Comparison of ENCODE assay signal across 9 mouse cellular contexts in genomic region chr3:49752766-49753165, GRCm38 (mm10). TPM values are rescaled to one million over a fixed set of nuclear protein-coding genes. Genes with fewer than 3 reads are reported as not detected.
DNase-seq lines count a peak whose midpoint lies in the region; ATAC-seq lines count a peak whose summit lies in the region.
"Had no signal": no experiment of that assay in that cellular context is flagged by ENCODE, and none has a peak within 500 bp of the region (broad histone marks: within the 10 kb centered on the region; RNA-seq: fewer than 3 reads in every experiment).

No protein-coding gene starts in this region.

- ATAC-seq in kidney, embryonic 15.5 days (replicated peaks; ENCODE audit: low FRiP score), result no peak
- ATAC-seq in embryonic facial prominence, embryonic 13.5 days (ENCODE audit: insufficient number of reproducible peaks, insufficient read depth, low FRiP score, low TSS enrichment, low read depth), result no peak
- ATAC-seq in hindbrain, embryonic 14.5 days (ENCODE audit: low FRiP score), result no peak
- no peak for ATAC-seq in midbrain, embryonic 15.5 days (replicated peaks)

- peaks cover 64% of the 10 kb centered on the region for H3K36me3 ChIP-seq in kidney, embryonic 15.5 days
- peaks cover 69% of the 10 kb centered on the region for H3K36me3 ChIP-seq in embryonic facial prominence, embryonic 13.5 days
- peaks cover 26% of the 10 kb centered on the region for H3K36me3 ChIP-seq in hindbrain, embryonic 14.5 days (replicated peaks; ENCODE audit: control insufficient read depth, insufficient read depth)
- 0 out of 2 replicates have a peak, but pooled peaks cover 2% of the 10 kb centered on the region for H3K36me3 ChIP-seq in midbrain, embryonic 15.5 days (replicated peaks)

- H3K27ac ChIP-seq in kidney, embryonic 15.5 days, result no peak overlapping the region
- peak overlapping the region; percentile 100 for H3K27ac ChIP-seq in embryonic facial prominence, embryonic 13.5 days
- H3K27ac ChIP-seq in hindbrain, embryonic 14.5 days, result peak overlapping the region; percentile 64; the same call in 1 of the 2 replicates
- H3K27ac ChIP-seq in midbrain, embryonic 15.5 days, result peak overlapping the region; percentile 61

- no peak for DNase-seq in kidney, postnatal 4 days
- no peak for DNase-seq in hindbrain, embryonic 14.5 days (ENCODE audit: low spot score)
- DNase-seq in T-cell, adult 2 months (ENCODE audit: low spot score), result no peak
- no peak for DNase-seq in right cerebral cortex, postnatal 36 days (ENCODE audit: low spot score in 2 of 2)
- DNase-seq in cerebellum, postnatal 14 days, result no peak
- DNase-seq: cerebellum, adult 8-10 months had no signal

- no peaks in the 10 kb centered on the region for H3K27me3 ChIP-seq in kidney, embryonic 15.5 days
- H3K27me3 ChIP-seq in embryonic facial prominence, embryonic 13.5 days, result no peaks in the 10 kb centered on the region
- no peaks in the 10 kb centered on the region for H3K27me3 ChIP-seq in hindbrain, embryonic 14.5 days (ENCODE audit: control insufficient read depth, insufficient read depth, low read length)
- H3K27me3 ChIP-seq in midbrain, embryonic 15.5 days (replicated peaks), result no peaks in the 10 kb centered on the region

- H3K4me3 ChIP-seq in kidney, embryonic 15.5 days (replicated peaks), result peak overlapping the region; percentile 65
- H3K4me3 ChIP-seq in embryonic facial prominence, embryonic 13.5 days, result peak overlapping the region; percentile 80
- peak overlapping the region; percentile 55 for H3K4me3 ChIP-seq in hindbrain, embryonic 14.5 days (replicated peaks; ENCODE audit: low read length)
- H3K4me3 ChIP-seq in midbrain, embryonic 15.5 days, result peak overlapping the region; percentile 68

- H3K4me2 ChIP-seq in kidney, embryonic 15.5 days, result peak overlapping the region; percentile 74
- H3K4me2 ChIP-seq in embryonic facial prominence, embryonic 13.5 days, result peak overlapping the region; percentile 71
- H3K4me2 ChIP-seq in hindbrain, embryonic 14.5 days (replicated peaks), result peak overlapping the region; percentile 73
- H3K4me2 ChIP-seq in midbrain, embryonic 15.5 days, result peak overlapping the region; percentile 85

- H3K9me3 ChIP-seq in kidney, embryonic 15.5 days (replicated peaks), result no peaks in the 10 kb centered on the region
- no peaks in the 10 kb centered on the region for H3K9me3 ChIP-seq in embryonic facial prominence, embryonic 13.5 days
- H3K9me3 ChIP-seq in hindbrain, embryonic 14.5 days (ENCODE audit: control insufficient read depth, low read length), result no peaks in the 10 kb centered on the region
- no peaks in the 10 kb centered on the region for H3K9me3 ChIP-seq in midbrain, embryonic 15.5 days

- no peak overlapping the region for H3K9ac ChIP-seq in kidney, embryonic 15.5 days
- peak overlapping the region; percentile 96 for H3K9ac ChIP-seq in embryonic facial prominence, embryonic 13.5 days
- H3K9ac ChIP-seq in hindbrain, embryonic 14.5 days, result peak overlapping the region; percentile 52
- H3K9ac ChIP-seq in midbrain, embryonic 15.5 days, result peak overlapping the region; percentile 36

- 87% methylated on average over 4 of the region's 4 CpGs for WGBS in kidney, embryonic 15.5 days
- 36% methylated on average over 4 of the region's 4 CpGs for WGBS in embryonic facial prominence, embryonic 13.5 days
- whole genome bisulfite sequencing in hindbrain, embryonic 14.5 days, result 52% methylated on average over 4 of the region's 4 CpGs
- 42% methylated on average over 4 of the region's 4 CpGs for WGBS in midbrain, embryonic 15.5 days

- peaks cover 14% of the 10 kb centered on the region; the same call in 1 of the 2 replicates for H3K4me1 ChIP-seq in kidney, embryonic 15.5 days
- peaks cover 37% of the 10 kb centered on the region for H3K4me1 ChIP-seq in embryonic facial prominence, embryonic 13.5 days
- H3K4me1 ChIP-seq in hindbrain, embryonic 14.5 days (replicated peaks; ENCODE audit: control insufficient read depth, insufficient read depth, low read length), result peaks cover 54% of the 10 kb centered on the region
- H3K4me1 ChIP-seq in midbrain, embryonic 15.5 days, result peaks cover 57% of the 10 kb centered on the region

RNA-seq across cellular contexts. Expression of gene Pcdh18, which starts 4.4 kb away (rescaled TPM):
- polyA plus RNA-seq in kidney, embryonic 15.5 days (2015; fragmentation: Nextera tagmentation; extraction: Ambion mirVana), result 46.9 and 48.0 TPM in 2 replicates
- polyA plus RNA-seq in embryonic facial prominence, embryonic 13.5 days (2015; fragmentation: Nextera tagmentation; extraction: Ambion mirVana), result 143 and 150 TPM in 2 replicates
- 35.6 and 38.2 TPM in 2 replicates for polyA plus RNA-seq in hindbrain, embryonic 14.5 days (2014; fragmentation: Nextera tagmentation; extraction: Ambion mirVana)
- polyA plus RNA-seq in midbrain, embryonic 15.5 days (2015; fragmentation: Nextera tagmentation; extraction: Ambion mirVana), result 38.4 and 39.1 TPM in 2 replicates
